Mouse (Mus musculus) stomach, embryonic 16.5 days (tissue): Measurements from ENCODE around the gene Crybb2. TPM values are rescaled to one million over a fixed set of nuclear protein-coding genes. Genes with fewer than 3 reads are reported as not detected.

ENCODE experiments used
- ATAC-seq: fragments of 200-750 bp; cut with Nextera tagmentation; 2 replicates; pipeline ENCODE4 v1.8.0; 2017; ENCODE audit warnings: moderate number of reproducible peaks, moderate TSS enrichment; ENCODE audit not compliant: insufficient read depth, low FRiP score
- H3K27ac ChIP-seq: fragments of 300-500 bp; sonication (generic); 2 replicates; pipeline ENCODE4 v1.5.1; 2014; ENCODE audit warnings: low read length
- H3K27me3 ChIP-seq: fragments of 300-500 bp; sonication (generic); 2 replicates; pipeline ENCODE4 v1.6.1; 2014; ENCODE audit warnings: low read length, control low read depth, mixed read lengths; ENCODE audit not compliant: control insufficient read depth, insufficient read depth
- H3K36me3 ChIP-seq: fragments of 300-500 bp; sonication (generic); 2 replicates; pipeline ENCODE4 v1.6.1; 2014; ENCODE audit warnings: low read length; ENCODE audit not compliant: control insufficient read depth, insufficient read depth
- H3K4me1 ChIP-seq: fragments of 300-500 bp; sonication (generic); 2 replicates; pipeline ENCODE4 v1.6.1; 2014; ENCODE audit warnings: low read length, control low read depth, mixed read lengths; ENCODE audit not compliant: control insufficient read depth, insufficient read depth
- H3K4me2 ChIP-seq: fragments of 300-500 bp; sonication (generic); 2 replicates; pipeline ENCODE4 v1.6.1; 2014; ENCODE audit warnings: low read depth, low read length, mixed read lengths
- H3K4me3 ChIP-seq: fragments of 300-500 bp; sonication (generic); replicated peaks from 2 replicates; pipeline ENCODE4 v1.5.1; 2014; ENCODE audit warnings: mild to moderate bottlenecking, low read length
- H3K9ac ChIP-seq: fragments of 300-500 bp; sonication (generic); 2 replicates; pipeline ENCODE4 v1.6.1; 2014; ENCODE audit warnings: low read length
- H3K9me3 ChIP-seq: fragments of 300-500 bp; sonication (generic); replicated peaks from 2 replicates; pipeline ENCODE4 v1.6.1; 2016; ENCODE audit warnings: low read length, control low read depth; ENCODE audit not compliant: control insufficient read depth
- WGBS: fragments of 180-500 bp; shearing (Covaris S2); extraction: QIAGEN DNeasy Blood & Tissue Kit; methylation state at CpG from one replicate; pipeline ENCODE4 v1.1.7; 2014; 5-methylcytosine and 5-hydroxymethylcytosine counted together
- polyA plus RNA-seq: library from polyadenylated mRNA; unstranded; fragments of >200 nt; fragmentation: Nextera tagmentation; extraction: Ambion mirVana; gene quantifications from 2 replicates; pipeline ENCODE4 v1.2.1, GENCODE M21; 2015

Crybb2 gene
- polyA plus RNA-seq, 1 experiment from 2014 or later = not detected

- Histone ChIP-seq H3K9me3 (no peaks in the 10 kb centered on the region), H3K4me1 (peaks cover 6% of the 10 kb centered on the region; the same call in 1 of the 2 replicates), H3K4me3 (no peak overlapping the region), H3K27me3 (no peaks in the 10 kb centered on the region), H3K27ac (no peak overlapping the region), H3K4me2 (no peak overlapping the region), H3K9ac (no peak overlapping the region), H3K36me3 (no peaks in the 10 kb centered on the region)
- ATAC-seq = peak; percentile 30; the same call in 1 of the 2 replicates
- 32% methylated on average over 1 of the region's 1 CpGs for WGBS
Observed at GRCm38 (mm10) chr5:113099546-113099945, 29.6 kb upstream of the Crybb2 start.

- H3K27ac ChIP-seq = no peak overlapping the region
- H3K4me2 ChIP-seq = no peak overlapping the region
- H3K36me3 ChIP-seq = no peaks in the 10 kb centered on the region
- WGBS = 89% methylated on average over 17 of the region's 17 CpGs
- H3K9me3 ChIP-seq = no peaks in the 10 kb centered on the region
- no peak overlapping the region for H3K4me3 ChIP-seq
- no peak for ATAC-seq
- no peaks in the 10 kb centered on the region for H3K27me3 ChIP-seq
- no peaks in the 10 kb centered on the region for H3K4me1 ChIP-seq
- no peak overlapping the region for H3K9ac ChIP-seq
Observed at GRCm38 (mm10) chr5:113097551-113097950, 27.6 kb upstream of the Crybb2 start.

DNA sequence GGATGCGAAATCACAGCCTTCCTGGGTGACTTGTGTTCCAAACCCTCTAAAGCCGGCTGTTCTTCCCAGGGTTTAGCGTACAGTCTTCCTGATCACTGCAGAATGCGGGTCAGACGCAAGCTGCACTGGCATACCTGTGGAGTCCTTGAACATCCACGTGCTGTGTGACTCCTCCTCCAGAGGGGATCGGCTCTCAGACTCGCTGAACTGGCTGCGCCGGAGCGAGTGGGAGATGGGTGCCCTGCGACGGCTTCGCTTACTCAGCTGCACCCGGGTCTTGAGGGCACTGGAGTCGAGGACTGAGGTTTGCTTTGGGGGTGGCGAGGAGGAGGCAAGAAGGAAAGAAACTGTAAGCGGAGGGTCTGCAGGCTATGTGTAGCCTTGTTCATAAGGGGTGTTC lies 25.5 kb upstream of the Crybb2 start:
- H3K27ac ChIP-seq = no peak overlapping the region
- H3K27me3 ChIP-seq = no peaks in the 10 kb centered on the region
- ATAC-seq = no peak
- H3K4me1 ChIP-seq = no peaks in the 10 kb centered on the region
- no peaks in the 10 kb centered on the region for H3K9me3 ChIP-seq
- no peak overlapping the region for H3K9ac ChIP-seq
- H3K36me3 ChIP-seq = no peaks in the 10 kb centered on the region
- no peak overlapping the region for H3K4me3 ChIP-seq
- no peak overlapping the region for H3K4me2 ChIP-seq
- WGBS = 88% methylated on average over 18 of the region's 18 CpGs

- 64% methylated on average over 7 of the region's 7 CpGs for WGBS
- Histone ChIP-seq H3K4me3 (no peak overlapping the region), H3K9me3 (no peaks in the 10 kb centered on the region), H3K27me3 (no peaks in the 10 kb centered on the region), H3K4me1 (no peaks in the 10 kb centered on the region), H3K27ac (no peak overlapping the region), H3K4me2 (no peak overlapping the region), H3K36me3 (no peaks in the 10 kb centered on the region), H3K9ac (no peak overlapping the region)
- ATAC-seq = no peak
Observed at GRCm38 (mm10) chr5:113092406-113092805, 22.5 kb upstream of the Crybb2 start.

- no peaks in the 10 kb centered on the region for H3K9me3 ChIP-seq
- 57% methylated on average over 5 of the region's 5 CpGs for WGBS
- H3K27me3 ChIP-seq = no peaks in the 10 kb centered on the region
- H3K4me3 ChIP-seq = no peak overlapping the region
- H3K4me2 ChIP-seq = no peak overlapping the region
- H3K9ac ChIP-seq = no peak overlapping the region
- H3K36me3 ChIP-seq = no peaks in the 10 kb centered on the region
- H3K27ac ChIP-seq = no peak overlapping the region
- peak; percentile 30; the same call in 1 of the 2 replicates for ATAC-seq
- no peaks in the 10 kb centered on the region for H3K4me1 ChIP-seq
Observed at GRCm38 (mm10) chr5:113091162-113091561, 21.2 kb upstream of the Crybb2 start.

GRCm38 (mm10) chr5:113090750-113091149 lies 20.8 kb upstream of the Crybb2 start:
- peak; percentile 15; the same call in 1 of the 2 replicates for ATAC-seq
- no peaks in the 10 kb centered on the region for H3K36me3 ChIP-seq

GRCm38 (mm10) chr5:113090077-113090690 lies 20.3 kb upstream of the Crybb2 start:
- 82% methylated on average over 24 of the region's 24 CpGs for whole genome bisulfite sequencing
- ATAC-seq = no peak
- no peaks in the 10 kb centered on the region for H3K4me1 ChIP-seq
- H3K27me3 ChIP-seq = no peaks in the 10 kb centered on the region
- no peak overlapping the region for H3K4me3 ChIP-seq
- H3K27ac ChIP-seq = no peak overlapping the region
- H3K9ac ChIP-seq = no peak overlapping the region
- H3K4me2 ChIP-seq = no peak overlapping the region
- no peaks in the 10 kb centered on the region for H3K36me3 ChIP-seq
- H3K9me3 ChIP-seq = no peaks in the 10 kb centered on the region

More at GRCm38 (mm10) chr5:113090750-113091149, 20.8 kb upstream of the Crybb2 start:
- Histone ChIP-seq H3K9me3 (no peaks in the 10 kb centered on the region), H3K4me2 (no peak overlapping the region), H3K4me3 (no peak overlapping the region), H3K4me1 (no peaks in the 10 kb centered on the region), H3K27ac (no peak overlapping the region), H3K9ac (no peak overlapping the region), H3K27me3 (no peaks in the 10 kb centered on the region)
- 85% methylated on average over 11 of the region's 11 CpGs for WGBS

- no peak for ATAC-seq
- WGBS = 78% methylated on average over 2 of the region's 2 CpGs
Observed at GRCm38 (mm10) chr5:113087465-113087864, 17.5 kb upstream of the Crybb2 start.

GRCm38 (mm10) chr5:113086990-113087389 lies 17.1 kb upstream of the Crybb2 start:
- Histone ChIP-seq H3K4me2 (no peak overlapping the region), H3K27ac (no peak overlapping the region), H3K9me3 (no peaks in the 10 kb centered on the region), H3K27me3 (no peaks in the 10 kb centered on the region), H3K36me3 (no peaks in the 10 kb centered on the region), H3K4me1 (no peaks in the 10 kb centered on the region), H3K9ac (no peak overlapping the region), H3K4me3 (no peak overlapping the region)
- no peak for ATAC-seq
- WGBS = 49% methylated on average over 4 of the region's 4 CpGs

More at GRCm38 (mm10) chr5:113087465-113087864, 17.5 kb upstream of the Crybb2 start:
- Histone ChIP-seq H3K9me3 (no peaks in the 10 kb centered on the region), H3K4me2 (no peak overlapping the region), H3K4me1 (no peaks in the 10 kb centered on the region), H3K27ac (no peak overlapping the region), H3K27me3 (no peaks in the 10 kb centered on the region), H3K9ac (no peak overlapping the region), H3K36me3 (no peaks in the 10 kb centered on the region), H3K4me3 (no peak overlapping the region)
